Mouse (Mus musculus): ENCODE measurements at regions not wholly inside any gene's neighbourhood (a gene's known extent, or its start where the extent isn't known, plus 50 kb on each side); places are given as distances from the start of the nearest gene placed in this dataset.

DNA sequence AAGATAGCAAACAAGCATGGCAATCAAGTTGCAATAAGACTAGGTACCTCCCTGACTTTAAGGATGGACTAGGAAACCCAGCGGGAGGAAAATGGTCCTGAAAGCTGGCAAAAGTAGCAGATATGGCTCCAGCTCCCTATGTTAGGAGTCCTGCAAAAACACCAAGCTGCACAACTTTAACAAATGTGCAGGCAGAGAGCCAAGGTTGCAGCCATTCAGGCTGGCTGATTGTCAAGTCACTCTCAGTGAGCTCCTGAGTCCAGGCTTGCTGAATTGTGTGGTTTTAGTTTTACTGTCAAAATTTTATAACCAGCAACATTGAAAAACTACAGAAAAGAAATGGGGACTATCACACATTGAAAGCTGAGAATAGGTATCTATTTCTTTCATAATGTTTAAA lies 1122.8 kb upstream of the Slc10a2 start:
- no peak for DNase-seq (ENCODE audit: low read depth, low spot score)

DNA sequence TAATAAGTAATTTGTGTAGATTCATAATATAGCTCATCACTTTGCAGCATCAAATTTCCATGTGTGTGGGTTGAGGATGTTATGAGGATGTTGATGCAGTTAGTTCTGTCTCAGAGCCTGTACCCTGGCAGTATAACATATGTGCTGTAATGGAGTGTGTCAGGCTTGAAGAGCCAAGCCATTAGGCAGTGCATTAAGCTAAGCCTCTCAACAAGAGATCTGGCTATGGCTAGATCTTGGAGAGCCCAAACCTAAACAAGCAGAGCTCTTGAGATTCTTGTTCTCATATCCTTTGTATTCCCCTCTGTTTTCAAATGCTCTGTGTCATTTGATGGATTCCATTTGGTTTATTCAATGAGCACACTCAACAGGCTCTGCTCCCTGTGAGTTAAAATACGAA lies 1120.0 kb upstream of the Slc10a2 start:
- no peak for DNase-seq (ENCODE audit: low read depth, low spot score)

DNA sequence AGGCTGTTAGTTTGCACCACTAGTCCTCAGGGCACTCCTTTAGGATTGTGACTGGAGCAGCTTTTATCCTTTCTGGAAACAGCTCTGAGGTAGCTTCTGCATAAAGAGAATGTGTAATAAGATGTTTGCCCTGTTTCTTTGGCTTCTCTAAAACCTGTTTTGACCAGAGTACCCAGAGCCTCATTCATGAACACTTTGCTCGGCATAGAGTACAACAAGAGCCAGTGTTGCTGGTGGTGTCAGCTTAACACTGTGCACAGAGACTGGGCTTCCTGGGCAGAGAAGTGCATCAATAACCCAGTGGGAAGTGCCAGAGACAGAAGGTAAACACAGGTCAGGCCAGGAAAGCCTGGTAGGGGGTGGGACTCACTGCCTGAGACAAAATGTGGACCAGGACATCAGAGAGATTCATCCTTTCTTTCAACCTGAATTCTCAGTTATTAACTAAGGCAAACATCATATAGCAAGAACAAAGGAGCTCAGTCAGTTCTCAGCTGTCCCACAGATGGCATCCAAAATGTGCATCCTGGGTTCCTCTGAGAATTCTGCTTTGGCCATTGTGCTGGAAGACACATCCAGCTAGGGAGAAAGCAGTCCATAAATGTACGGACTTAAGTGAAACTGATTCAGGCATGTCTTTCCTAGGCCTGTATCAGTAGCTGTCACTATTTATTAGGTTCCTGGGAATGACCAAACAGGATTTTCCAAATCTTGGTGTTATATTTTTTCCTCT lies 1102.6 kb upstream of the Slc10a2 start:
- DNase-seq (ENCODE audit: low read depth, low spot score) = no peak

DNA sequence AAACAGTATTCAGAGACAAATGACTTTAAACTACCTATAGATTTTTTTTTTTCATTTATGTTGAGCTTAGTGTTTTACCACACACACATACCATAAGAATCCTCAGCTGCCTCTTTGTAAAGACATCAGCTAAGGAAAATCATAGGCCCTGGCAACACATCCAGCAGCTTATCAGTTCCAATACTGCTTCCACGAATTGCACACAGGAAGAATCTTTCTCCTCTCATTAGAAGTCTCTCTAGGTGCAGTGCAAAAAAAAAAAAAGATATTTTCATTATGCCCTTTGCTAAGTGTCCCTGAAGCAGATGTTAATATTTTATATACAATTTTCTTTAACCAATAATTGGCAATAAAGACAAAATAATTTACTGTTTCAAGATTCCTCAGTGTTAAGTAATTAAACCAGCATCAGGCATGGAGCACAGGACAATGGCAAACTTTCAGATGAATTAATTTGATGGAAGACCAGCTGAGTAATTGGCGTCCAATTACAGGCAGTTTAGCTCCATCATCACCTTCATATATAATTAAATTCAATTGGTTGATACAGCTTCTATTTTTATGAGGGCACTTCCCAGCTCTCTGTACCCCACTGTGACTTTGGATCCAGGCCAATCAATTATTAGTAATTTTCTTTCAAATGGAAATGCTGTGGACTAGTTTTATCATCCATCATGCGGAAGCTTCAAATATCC lies 1099.0 kb upstream of the Slc10a2 start:
- no peak for DNase-seq (ENCODE audit: low read depth, low spot score)

DNA sequence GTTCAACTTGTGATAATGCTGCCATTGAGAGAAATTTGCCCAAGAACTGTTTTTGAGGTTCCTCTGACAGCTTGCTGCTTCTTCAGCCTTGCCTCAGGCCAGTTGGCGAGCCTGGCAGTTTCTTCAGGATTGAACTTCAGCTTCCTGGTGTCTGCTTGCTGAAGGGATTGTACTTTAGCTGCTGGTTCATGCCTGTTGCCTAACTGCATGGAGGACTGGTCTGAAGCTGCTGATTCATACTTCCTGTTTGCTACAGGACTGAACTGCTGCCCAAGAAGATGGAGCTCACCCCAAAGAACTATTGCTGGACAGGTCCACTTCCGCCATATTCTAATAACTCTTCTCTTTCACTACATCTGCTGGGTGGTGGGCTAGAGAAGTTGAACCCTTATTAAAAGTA lies 1086.3 kb upstream of the Slc10a2 start:
- DNase-seq (ENCODE audit: low read depth, low spot score) = no peak

DNA sequence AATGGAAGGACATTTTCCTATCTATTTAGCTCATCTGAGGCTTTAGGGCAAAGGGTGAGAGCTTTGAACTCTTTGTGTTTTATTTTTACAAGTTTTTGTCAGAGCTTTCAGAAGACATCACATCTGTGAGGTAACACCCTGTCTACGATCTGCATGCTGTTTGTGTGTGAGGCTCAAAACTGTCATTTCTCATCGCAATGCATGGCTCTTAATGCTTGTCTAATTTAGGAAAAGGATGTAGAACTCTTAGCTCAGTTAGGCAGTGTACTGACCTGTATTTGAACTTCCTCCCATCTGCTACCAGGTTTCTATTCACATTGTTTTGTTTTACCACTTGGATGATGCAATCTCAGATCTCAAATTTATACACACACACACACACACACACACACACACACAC lies 1083.3 kb upstream of the Slc10a2 start:
- no peak for DNase-seq (ENCODE audit: low read depth, low spot score)

DNA sequence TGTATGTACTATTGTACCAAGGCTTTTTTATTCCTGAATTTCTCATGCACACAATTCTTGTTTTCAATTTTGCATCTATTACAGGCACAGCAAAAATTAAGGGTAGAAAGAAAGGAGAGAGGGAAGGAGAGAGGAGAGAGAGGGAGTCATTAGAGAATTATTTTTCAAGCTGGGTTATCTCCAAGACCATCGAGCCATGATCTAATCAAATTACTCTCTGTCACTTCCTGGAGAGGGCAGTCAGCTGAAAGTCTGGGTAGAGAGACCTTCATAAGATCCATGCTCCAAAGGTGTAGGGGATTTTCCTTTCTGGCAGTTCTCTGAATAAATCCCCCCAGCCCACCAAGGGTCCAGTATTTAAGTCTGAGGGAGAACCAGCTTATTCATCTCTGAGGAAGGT lies 1081.4 kb upstream of the Slc10a2 start:
- no peak for DNase-seq (ENCODE audit: low read depth, low spot score)

DNA sequence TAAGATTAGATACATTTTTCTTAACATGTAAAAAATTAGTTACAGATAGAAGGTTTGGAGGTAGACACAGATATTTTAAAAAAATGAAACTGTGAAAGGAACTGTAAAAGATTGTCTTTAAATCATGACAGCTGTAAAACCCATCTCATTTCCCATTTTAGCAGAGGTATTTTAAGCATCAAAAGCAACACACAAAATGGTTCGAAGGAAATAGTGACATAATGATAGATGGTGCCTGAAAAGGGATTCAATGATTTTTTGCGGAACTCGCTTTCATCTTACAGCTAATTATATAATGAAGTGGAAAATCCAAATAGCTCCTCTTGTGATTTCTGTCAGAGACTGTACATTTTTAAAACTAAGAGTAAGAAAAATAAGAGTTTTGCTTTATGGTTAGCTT lies 1074.5 kb upstream of the Slc10a2 start:
- peak; percentile 67 for DNase-seq (ENCODE audit: low read depth, low spot score)

DNA sequence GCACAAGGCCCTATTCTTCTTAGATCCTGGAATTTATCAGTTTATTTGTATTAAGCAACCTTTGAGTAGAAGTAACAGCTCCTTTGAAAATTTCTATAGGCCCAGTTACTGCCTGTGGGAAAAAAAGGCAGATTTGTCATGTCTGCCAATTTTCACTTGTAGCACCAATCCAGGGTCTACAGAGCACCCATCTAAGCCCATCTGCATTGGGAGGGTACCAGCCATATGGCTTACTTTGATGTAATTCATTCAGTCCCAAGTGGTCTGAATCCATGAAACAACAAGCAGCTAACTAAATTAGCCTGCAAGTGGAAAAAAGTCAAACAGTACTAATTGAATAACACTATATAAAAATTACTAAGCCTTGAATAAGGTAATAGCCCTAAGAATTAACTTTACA lies 1061.3 kb upstream of the Slc10a2 start:
- no peak for DNase-seq (ENCODE audit: low read depth, low spot score)

DNA sequence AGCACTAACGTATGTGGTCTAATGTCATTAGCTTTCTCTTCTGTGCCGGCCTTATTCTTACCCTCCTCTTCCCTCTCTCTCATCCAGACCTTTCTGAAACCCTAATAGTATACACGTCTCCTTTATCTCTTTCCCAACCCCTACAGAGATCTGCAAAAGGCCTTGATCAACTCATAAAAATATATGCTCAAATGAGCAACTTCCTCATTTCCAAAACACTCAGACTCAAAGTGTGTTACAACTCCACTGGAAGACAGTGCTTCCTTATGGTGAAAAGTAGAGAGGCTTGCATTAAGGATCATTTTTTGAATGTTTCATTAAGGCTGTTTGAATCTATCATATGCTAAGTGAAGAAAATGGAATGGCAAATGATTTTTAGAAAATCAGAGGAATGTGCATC lies 1060.1 kb upstream of the Slc10a2 start:
- no peak for DNase-seq (ENCODE audit: low read depth, low spot score)

DNA sequence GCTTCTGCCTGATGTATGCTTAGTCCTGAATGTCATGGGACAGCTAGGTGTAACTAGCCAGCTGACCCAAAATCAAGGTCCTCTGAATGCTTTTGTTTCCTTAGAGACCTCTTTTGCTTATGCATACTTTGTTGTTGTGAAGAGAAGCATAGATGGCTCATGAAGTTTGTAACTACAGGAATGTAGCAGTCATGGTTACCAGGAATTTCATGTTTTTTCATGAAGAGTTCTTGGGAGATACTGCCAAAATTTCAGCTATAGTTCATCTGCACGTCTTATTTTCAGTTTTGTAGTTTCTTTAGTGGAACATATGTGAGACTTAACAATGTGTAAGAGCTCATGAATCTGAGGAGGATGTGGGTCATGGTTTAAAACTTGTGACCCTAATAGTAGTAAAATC lies 1059.6 kb upstream of the Slc10a2 start:
- no peak for DNase-seq (ENCODE audit: low read depth, low spot score)

DNA sequence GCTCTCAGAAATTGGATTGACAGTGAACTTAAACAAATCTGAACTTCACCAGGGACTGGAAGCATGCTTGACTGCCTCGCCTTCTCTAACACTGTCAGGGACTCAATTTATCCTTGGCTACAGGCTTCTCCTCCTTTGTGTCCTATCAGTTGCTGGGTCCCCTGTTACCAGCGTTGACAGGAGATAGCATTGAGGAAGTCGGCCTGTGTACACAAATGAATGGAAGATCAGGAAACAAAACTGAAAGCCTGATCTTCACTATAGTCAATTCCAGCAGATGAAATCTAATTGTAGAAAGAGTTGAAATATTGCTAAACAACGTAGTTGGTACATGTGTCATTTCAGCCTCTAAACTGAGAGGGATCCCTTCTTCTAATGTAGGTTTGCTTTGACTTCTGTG lies 1039.4 kb upstream of the Slc10a2 start:
- DNase-seq (ENCODE audit: low read depth, low spot score) = no peak

DNA sequence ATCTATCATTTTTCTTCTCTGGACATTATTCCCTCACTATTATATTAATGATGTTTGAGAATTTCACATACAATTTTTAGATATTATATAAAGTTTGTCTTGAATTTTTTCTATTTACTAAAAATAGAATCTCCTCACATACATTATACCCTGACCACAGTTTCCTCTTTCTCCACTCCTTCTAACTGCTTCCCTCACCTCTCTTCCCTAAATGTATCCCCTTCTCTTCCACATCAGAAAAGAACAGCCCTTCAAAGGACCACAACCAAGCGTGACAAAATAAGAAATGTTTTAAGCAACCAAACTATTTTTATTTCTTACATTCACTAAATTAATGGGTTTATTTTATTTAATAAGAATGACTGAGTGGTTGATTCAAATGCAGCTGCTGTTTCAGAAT lies 1034.9 kb upstream of the Slc10a2 start:
- no peak for DNase-seq (ENCODE audit: low read depth, low spot score)

DNA sequence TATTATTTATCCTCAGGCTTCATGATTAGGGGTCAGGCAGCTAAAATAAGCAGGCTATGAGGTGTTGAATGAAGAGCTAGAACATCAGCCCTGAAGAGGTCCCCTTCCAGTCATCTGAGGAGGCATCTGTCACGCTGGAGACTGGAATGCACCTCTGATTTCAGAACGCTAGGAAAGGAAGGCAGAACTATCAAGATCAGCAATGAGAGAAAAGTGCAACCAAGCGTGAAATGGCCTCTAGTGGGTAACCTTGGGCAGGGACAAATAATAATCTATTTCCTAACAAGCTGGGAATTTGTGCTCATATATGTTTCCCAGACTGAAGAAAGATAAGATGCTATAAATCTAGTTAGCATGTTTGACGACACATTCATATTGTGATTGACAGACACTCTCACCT lies 1034.0 kb upstream of the Slc10a2 start:
- no peak for DNase-seq (ENCODE audit: low read depth, low spot score)

DNA sequence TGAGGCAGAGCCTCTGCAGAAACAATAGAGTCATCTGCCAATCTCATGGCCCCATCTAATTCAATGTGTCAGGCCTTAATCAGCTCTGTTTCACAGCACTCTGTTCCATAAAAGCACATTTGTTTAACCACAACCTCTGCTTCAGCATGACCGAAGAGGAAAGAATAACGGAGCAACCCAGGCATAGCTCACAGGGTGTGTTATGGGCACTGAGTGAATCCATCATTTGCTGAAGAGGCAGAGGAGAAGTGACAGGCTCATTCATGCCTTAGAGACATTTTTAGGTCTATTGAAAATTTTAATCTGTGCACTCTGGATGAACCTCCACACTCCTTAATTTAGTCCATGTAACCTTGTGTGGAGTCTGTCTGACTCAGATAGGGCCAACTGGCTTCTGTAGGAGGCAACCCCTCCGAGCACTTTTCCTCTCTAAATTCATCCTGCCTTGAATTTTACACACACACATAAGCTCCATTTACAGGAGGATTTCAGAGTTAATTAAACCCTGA lies 1027.1 kb upstream of the Slc10a2 start:
- peak; percentile 24 for DNase-seq (ENCODE audit: low read depth, low spot score)

DNA sequence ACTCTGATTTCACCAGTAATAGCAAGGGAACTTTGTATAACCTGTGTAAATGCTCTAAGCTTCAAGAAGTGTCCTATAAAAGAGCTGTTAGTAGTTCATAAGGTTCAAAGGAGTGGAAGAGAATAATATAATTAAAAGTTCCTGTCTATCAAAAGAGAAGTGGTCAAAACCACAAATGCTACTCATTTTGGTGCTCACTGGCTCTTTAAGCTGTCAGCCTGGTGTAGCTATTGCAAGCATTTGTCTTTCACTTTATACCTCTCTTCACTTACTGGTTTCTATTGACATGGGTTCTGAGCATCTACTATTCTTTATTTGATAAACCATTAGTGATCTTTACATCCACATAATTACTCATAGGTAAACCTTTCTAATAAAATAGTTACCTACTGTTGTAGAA lies 1020.1 kb upstream of the Slc10a2 start:
- DNase-seq (ENCODE audit: low read depth, low spot score) = no peak

DNA sequence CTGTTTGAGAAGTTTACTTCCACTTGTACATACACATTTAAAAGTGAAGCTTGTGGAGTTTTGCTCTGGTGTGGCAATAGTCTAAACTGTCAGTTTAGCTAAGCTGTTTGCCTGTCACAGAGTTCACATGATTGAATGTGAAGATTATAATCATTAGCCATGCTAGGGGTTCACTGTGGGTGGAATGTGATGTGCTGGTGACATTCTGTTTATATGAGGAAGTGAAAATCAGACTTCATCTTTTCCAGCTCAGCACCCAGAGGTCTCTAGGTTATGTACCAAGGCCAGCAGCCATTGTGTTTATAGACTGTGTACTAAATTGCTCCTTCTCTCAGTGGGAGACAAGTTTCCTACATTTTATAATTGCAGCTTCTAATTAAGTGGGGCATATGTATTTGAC lies 1014.4 kb upstream of the Slc10a2 start:
- DNase-seq (ENCODE audit: low read depth, low spot score) = no peak

DNA sequence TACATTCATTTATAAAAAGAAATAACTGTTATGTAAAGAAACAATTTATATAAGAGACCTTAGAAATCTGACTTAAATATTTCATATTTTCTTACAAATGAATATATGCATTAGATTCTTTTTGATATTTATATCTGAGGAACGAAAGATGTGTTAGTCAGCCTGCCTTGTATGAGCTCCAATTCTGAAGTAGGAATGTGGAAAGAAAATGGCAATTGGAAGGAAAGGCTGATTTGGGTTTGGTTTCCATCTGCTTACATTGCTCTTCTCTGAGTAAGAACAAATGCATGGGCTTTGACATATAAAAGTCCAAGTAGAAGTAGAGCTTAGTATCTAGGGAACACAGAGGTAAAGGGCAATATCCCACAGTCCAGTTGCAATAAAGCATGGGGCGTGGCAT lies 1006.2 kb upstream of the Slc10a2 start:
- peak; percentile 75 for DNase-seq (ENCODE audit: low read depth, low spot score)

DNA sequence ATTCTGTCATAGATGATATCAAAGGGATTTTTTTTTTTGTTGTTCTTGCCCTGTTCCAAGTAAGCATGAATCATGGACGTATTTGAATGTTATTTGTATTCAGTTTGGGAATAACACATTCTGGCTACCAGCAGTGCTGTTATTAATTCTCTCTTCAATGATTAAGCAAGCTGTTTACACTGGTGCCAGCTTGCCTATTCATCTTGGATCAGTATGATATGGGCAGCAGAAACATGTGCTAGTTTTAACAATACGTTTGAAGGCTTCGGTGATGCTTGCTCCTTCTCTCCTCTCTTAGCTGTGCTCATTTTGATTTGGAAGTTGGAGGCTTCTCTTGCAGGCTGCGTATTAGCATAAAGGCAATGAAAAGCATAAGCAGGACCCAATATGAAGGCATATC lies 984.9 kb upstream of the Slc10a2 start:
- peak; percentile 10 for DNase-seq (ENCODE audit: low read depth, low spot score)

DNA sequence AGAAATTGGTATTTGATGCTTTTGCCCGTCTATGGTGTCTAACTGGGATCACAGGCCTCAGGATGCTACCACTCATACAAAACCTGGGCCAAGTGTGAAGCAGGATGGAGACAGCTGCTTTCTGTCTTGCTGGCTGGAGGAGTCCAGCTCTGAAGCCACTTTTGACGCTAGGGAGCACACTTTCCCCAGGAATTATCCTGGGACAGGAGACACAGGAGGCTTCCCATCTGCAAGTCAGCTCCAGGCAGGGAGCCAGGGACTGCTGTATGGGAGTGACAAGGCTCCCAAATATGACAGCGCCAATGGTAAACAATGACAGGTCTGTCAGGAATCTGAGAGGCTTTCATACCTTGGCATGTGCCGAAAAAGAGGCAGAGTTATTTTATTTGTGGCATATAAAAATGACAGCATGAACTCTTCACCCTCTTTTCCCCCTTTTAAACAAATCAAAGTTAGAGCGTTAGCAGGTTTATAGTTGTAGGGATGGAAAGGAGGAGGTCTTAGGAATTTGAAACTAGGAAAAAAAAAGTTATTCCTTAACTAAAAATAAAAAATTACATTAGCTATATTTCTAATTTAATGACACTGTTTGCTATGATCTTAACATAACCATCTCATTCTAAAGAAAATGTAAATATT lies 938.9 kb upstream of the Slc10a2 start:
- DNase-seq (ENCODE audit: low read depth, low spot score) = peak; percentile 33

DNA sequence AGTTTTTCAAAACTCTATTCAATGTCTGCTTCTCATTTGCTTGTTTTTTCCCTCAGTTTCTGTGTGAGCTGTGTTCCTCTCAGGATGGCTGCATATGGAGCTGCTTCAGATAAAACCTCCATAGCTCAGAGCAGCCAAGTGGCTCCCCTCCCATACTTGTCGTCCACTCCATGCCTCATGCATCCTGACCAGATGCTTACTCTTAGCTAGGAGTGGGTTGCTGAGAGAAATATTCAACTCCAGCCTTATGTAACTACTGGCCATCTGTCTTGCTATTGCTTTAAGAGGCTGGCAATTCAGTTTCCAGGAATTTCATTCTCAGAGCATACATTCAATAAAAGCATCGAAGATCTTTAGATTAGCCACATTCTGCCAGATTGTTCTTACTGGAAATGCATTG lies 907.1 kb upstream of the Slc10a2 start:
- peak; percentile 89 for DNase-seq (ENCODE audit: low read depth, low spot score)

DNA sequence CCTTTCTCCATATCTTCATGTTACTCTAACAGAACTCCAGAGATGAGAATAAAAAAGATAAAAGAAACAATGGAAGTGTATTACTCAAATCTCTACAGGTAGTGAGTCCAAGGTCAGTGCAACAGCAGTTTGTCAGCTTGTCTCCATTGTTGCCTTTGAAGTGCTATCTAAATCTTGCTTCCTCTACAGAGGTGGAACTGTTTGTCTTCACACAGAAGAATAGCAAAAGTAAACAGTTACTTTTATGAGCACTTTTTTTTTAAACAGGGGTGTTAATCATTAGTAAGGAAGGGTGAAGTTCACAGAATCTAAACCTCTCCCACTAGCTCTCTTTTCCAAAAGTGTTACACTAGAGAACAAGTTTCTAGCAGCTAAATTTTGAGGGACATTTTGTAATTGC lies 906.0 kb upstream of the Slc10a2 start:
- no peak for DNase-seq (ENCODE audit: low read depth, low spot score)

DNA sequence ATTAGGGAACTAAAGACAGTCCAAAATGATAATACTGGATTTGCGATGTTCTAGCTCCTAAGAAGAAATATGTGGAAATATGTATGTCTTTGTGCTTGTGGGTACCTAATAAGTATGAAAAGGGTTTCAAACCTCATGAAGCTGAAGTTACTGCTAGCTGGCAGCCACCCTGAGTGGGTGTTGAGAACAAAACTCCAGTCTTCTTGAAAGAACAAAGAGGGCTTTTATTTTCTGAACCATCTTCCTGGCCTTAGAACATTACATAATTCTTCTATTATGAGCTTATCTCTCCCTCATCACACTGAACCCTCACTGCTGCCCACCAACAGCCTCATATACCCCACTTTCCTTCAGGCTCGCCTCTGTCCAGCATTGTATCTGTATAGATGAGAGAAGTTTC lies 905.6 kb upstream of the Slc10a2 start:
- DNase-seq (ENCODE audit: low read depth, low spot score) = no peak
